Mouse (Mus musculus) right cerebral cortex, postnatal 10 days (tissue): ENCODE measurements at regions not wholly inside any gene's neighbourhood (a gene's known extent, or its start where the extent isn't known, plus 50 kb on each side); places are given as distances from the start of the nearest gene placed in this dataset.
A peak's percentile ranks its signal among the peaks of the same experiment; 100 is the strongest.

Experiments
- DNase-seq, 2 experiments: peaks; one replicate each; pipeline ENCODE4 v3.0.0; 2021; ENCODE audit warnings: low spot score in 2 of 2

GRCm38 (mm10) chr15:28823526-28823925 lies 620.0 kb downstream of the Dnah5 start:
- no peak for DNase-seq

- DNase-seq, result peak in 1 of 2 experiments; percentile 21
Observed at GRCm38 (mm10) chr15:28834831-28835230, 631.3 kb downstream of the Dnah5 start.

- DNase-seq, result no peak
Observed at GRCm38 (mm10) chr15:28840322-28840721, 636.8 kb downstream of the Dnah5 start.

- no peak for DNase-seq
Observed at GRCm38 (mm10) chr15:28856419-28856818, 652.9 kb downstream of the Dnah5 start.

DNA sequence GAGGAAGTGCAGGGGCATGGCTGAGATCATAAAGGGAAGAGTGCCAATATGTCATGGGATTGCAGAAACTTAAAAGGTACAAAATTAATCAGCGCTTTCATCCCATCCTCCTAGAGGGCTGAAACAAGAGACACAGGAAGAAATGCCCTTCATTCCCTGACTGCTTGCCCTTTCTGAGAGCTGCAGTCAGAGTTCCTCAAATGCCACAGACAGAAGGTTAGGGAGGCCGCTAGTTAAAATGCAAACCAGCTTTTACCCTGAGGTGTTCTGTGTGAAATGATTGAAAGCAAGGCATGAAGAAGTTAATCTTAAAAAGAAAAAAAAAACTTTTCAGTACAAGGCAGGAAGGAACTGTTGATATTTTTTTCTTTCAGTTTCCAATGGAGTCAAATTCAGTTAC lies 654.6 kb downstream of the Dnah5 start:
- no peak for DNase-seq

DNA sequence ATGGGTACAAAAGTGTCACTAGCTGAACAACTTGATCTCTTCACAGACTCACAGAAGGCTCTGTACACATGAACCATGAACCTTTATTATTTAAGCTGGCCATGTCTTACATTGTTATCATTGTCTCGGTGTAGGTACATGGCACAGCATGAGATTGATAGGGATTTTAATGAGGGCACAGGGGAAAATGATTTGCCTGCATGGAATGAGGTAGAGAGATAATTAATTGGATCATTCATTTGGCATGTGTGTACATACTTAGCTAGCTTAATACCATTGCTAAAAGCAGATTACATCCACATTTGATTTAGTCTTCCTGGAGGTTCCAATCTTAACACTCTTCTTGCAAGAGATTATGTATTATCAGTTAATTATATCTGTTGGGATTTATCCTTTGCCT lies 660.5 kb downstream of the Dnah5 start:
- no peak for DNase-seq

GRCm38 (mm10) chr15:28864913-28865312 lies 661.4 kb downstream of the Dnah5 start:
- no peak for DNase-seq

DNA sequence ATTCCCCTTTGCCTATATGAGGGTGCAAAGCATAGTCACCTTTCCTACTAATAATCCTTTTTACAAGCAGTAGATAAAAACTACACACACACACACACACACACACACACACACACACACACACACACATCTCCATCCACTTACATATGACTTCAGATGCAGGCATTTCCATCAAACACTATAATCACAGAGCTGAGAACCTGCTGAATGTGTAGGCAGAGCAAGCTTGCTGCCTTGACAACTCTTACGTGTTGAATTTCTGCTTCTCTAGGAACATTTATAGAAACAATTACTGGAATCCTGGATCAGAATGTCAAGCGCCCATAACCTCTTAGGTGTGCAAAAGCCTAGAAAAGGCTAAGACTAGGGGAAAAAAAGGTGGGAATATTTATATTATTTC lies 669.4 kb downstream of the Dnah5 start:
- peak; percentile 30 to 53 for DNase-seq

DNA sequence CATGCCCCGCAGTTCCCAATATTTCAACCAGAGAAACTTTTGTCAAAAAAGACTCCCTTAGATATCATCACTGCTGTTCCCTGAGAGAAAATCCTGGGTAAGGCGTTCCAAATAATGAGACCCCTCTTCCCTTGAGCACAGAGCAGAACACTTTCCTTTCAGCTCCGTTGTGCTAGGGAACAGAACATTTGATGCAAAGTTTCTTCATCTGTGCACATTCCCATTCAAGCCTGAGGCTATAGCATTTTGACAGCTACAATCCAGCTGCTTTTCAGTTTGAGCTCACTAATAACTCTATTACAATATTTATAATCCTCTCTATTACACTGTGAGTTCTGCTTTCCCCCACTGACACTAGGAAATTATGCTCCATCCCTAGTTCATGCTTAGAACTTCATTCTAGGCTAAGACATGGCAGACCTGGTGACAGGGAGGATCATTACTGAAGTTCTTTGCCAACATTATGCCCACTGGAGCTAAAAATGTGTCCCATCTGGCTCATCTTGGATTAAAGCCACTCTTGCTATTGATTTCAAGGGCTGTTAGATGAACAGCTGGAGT lies 692.8 kb downstream of the Dnah5 start:
- no peak for DNase-seq

DNA sequence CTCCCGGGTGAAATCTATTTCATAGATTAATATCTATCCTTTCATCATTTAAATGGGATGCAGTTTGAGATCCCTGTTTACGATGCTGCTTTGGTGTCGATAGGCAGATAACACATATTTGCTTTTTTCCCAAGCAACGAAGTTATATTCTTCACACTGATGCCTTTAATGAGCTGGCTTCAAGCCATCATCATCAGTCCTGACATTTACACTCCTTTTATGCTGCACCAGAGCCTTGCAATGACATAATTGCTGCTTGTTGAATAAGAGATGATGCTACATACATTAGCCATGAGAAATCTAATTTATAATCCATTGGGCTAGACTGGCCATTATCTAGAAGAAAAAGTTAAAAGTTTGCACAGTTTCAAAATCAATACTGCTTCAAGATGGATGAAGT lies 718.9 kb downstream of the Dnah5 start:
- DNase-seq, result peak in 1 of 2 experiments; percentile 18

GRCm38 (mm10) chr15:28948245-28948644 lies 744.7 kb downstream of the Dnah5 start:
- DNase-seq, result no peak
